Mouse (Mus musculus) heart, adult 2 months (tissue): ENCODE results near the gene Notch4.

Source experiments
- CTCF ChIP-seq: fragments of 200-600 bp; IDR thresholded peaks from 2 replicates; pipeline ENCODE4 v1.8.1; 2022; ENCODE audit warnings: antibody characterized with exemption, mild to moderate bottlenecking, moderate library complexity
- EP300 ChIP-seq: fragments of 200-500 bp; IDR thresholded peaks from 2 replicates; pipeline ENCODE4 v1.6.1; 2011; ENCODE audit warnings: low read depth, low read length, control low read depth; ENCODE audit not compliant: insufficient read depth
- POLR2A ChIP-seq: fragments of 200-500 bp; IDR thresholded peaks from 2 replicates; pipeline ENCODE4 v1.6.1; 2011; ENCODE audit warnings: mild to moderate bottlenecking, low read depth, low read length, control low read depth; ENCODE audit not compliant: insufficient read depth

DNA sequence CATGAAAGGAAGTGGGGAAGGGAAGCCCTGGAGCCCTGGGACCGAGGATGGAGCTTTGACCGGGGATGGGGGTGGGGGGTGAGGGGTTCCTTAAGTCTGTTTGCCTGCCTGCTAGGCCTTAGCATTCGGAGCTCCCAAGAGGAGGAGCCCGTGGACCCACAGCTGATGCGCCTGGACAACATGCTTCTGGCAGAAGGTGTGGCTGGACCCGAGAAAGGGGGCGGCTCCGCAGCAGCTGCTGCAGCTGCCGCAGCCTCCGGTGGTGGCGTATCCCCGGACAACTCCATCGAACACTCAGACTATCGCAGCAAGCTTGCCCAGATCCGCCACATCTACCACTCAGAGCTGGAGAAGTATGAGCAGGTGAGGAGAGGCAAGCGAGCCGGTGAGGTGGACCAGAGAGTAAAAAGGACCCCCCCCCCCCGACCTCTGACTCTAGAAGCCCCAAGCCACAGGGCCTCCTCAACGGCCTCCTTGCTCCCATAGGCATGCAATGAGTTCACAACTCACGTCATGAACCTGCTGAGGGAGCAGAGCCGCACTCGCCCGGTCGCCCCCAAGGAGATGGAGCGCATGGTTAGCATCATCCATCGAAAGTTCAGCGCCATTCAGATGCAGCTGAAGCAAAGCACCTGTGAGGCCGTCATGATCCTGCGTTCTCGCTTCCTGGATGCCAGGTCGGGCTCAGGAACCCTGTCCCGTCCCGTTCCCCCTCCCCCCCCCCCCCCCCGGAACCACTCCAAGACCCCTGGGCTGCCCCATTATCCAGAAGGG is 29.9 kb downstream of the Notch4 start:
- TF ChIP-seq POLR2A (no peak), CTCF (no peak), EP300 (no peak)
